Mouse (Mus musculus): ENCODE measurements at regions not wholly inside any gene's neighbourhood (a gene's known extent, or its start where the extent isn't known, plus 50 kb on each side); places are given as distances from the start of the nearest gene placed in this dataset.

DNA sequence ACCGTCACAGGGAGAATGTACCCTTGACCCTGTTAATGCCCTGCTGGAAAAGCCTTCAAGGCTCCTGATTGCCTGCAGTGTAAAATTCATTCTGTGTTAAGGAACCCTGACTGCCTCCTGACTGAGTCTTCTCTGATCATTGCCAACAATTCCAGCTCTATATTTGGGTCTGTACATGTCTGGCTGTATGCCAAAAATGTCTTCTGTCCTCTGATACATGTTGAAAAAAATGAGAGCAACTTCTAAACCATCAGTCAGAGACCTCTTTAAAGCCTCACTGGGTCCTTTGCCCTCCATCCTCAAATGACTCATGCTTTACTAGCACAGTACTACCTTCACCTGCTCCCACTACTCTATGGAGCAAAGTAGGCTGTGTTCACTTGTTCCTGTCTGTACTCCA is 408.3 kb downstream of the Nbas start:
- DNase-seq (ENCODE audit: low spot score in 2 of 2): no peak

DNA sequence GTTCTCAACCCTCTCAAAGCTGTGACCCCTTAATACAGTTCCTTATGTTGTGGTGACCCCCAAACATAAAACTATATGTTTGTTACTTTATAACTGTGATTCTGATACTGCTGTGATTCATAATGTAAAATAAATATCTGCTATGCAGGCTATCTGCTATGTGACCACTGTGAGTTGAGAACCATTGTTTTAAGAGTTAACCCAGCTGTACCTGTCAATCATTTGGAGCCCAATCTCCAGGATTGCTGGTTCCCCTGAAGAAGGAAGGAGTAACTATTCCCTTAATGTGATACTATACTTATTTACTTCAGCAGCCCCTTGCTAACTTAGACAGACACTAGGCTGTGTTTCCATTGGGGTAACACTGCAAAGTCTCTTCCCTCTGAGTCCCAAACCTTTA is 400.5 kb downstream of the Nbas start:
- no peak for DNase-seq (ENCODE audit: low spot score in 2 of 2)

- DNase-seq (ENCODE audit: low spot score in 2 of 2): no peak
Measured at GRCm38 (mm10) chr12:13668485-13669022, 399.6 kb downstream of the Nbas start.

GRCm38 (mm10) chr12:13639336-13639735 is 370.4 kb downstream of the Nbas start:
- no peak for DNase-seq (ENCODE audit: low spot score in 2 of 2)
